Mouse (Mus musculus) adrenal gland, adult (tissue): ENCODE results near the gene Zfp292.

Experiments
- DNase-seq, 2 experiments: peaks; one replicate each; pipeline ENCODE4 v3.0.0; 2022 to 2023; ENCODE audit warnings: low spot score in 1 of 2; ENCODE audit not compliant: inconsistent age in 2 of 2

The Zfp292 gene

DNA sequence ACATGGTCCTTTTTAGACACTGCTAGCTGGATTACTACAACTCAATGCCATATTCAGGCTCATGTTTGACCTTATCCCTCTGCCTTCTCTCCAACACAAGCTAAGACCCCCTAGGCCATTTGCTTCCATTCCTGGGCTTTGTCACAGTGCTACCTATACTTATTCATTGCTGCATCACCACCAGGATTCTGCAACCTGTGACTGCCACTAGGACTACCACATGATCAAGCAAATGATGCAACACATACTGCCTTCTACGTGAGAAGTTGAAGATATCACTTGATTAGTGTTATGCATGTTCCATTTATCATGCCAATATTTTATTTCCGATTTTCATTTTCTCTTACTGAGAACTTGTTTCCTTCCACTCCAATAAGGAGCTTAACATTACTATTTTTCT is 84.8 kb downstream of the Zfp292 start:
- no peak for DNase-seq

DNA sequence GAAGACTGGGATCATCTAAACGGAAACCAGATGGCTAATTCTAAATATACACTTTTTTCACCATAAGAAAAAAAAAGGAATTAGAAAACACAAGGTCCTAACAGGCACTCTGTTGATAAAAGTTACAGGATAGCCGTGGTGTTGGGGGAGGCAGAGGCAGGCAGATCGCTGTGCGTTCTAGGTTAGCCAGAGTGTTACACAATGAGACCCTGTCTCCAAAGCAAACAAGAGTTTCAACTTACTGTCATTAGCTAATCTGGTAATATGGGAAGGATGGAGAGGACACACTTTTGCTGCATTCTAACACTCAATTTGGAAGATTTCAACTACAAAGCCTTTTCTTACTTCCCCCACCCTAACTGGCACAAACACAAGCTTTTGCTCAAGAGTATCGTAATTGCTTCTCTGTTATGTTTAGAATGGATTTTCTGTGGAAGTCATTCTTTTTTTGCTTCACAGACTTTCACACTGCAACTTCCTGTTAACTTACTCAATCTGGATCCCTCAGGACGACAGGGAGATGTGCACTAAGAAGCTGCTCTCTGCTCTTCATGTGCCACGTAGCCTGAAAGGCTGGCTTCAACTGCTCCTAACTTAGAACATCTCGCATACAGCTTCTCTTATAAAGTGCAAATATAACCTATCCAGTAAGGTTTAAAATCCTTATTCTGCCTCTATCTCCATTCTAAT is 85.3 kb downstream of the Zfp292 start:
- no peak for DNase-seq

DNA sequence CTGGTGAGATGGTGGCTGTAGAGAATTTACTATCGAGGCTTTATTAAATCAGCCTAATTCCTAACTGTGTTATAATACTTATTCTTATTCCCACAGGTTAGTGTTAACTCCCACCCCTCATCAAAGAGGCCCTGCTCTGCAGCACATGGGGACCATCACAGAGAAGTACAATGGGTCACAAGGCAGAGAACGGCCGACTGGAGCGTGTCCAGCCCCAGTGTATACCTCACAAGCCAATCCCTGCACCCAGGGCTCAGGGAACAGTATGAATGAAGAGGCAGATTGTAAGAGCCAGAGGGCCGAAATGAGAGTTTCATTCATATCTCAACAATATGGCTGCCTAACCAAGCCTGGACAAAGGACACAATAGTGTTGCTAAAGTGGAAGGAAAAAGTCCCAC is 86.5 kb downstream of the Zfp292 start:
- DNase-seq: no peak

DNA sequence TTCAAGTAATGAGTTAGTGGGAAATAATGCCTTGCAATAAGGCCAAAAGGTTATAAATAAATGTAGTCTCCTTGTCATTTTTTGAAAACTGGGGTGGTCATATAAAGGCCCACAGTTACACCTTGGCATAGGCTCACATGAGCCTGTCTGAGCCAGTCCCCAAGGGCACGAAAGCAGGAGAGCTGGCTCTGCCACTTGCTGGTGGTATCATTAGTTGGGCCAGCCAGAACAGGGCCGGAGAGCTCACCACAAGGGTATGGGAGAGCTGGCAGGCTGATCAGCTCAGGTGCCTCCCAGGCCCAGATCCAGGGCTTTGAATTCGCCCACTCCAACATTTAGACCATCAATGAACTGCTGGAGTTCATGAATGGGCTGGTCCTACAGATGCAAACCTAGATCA is 96.3 kb downstream of the Zfp292 start:
- no peak for DNase-seq

DNA sequence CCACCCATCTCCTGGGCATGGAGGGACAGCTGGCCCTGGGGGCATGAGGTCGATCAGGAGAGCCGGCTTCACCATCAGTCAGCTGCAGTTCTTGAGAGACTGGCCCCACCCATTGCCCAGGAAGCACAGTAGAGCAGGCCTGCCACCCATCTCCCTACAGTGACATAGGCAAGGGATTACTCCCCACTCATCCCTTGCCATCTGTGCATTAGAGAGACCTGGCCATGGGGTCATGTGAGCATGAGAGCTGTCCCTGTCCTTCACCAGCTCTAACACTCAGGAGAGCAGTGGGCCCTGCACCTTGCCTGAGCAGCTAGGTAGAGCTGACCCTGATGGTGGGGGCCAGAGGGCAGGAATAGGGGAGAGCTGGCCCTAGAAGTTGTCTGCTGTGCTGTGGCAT is 97.1 kb downstream of the Zfp292 start:
- DNase-seq: no peak

DNA sequence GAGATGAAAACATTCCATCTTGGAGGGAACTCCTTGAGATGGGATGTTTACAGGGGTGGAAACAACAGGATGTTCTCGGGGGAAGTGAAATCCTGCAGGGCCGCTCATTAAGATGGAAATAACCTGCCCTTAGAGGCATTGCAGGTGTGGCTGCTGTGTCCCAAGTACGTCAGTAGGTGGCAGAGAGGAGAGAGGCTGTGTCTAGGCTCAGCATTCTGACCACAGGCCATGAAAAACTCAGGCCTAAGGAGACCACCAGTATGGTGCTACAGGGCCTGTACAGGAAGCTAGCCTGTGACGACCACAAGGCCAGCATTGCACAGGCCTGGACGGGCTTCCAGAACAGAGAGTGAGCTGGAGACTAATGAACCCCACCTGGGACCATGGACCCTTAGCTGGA is 97.9 kb downstream of the Zfp292 start:
- DNase-seq: no peak

DNA sequence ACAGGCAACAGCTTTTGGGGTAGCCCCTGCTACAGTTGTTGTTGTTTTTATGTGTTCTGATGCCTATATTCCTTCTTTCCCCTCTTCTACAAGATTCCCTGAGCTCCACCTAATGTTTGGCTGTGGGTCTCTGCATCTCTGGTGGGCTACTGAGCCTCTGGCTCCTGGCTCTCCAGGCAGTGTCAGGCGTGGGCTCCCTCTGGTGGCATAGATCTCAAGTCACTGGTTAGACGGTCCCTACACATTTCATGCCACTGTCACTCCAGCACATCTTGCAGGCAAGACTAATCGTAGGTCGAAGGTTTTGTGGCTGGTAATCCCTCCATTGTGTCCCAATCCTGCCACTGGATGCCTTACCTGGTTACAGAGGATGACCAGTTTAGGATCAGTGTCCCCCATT is 100.0 kb downstream of the Zfp292 start:
- no peak for DNase-seq

DNA sequence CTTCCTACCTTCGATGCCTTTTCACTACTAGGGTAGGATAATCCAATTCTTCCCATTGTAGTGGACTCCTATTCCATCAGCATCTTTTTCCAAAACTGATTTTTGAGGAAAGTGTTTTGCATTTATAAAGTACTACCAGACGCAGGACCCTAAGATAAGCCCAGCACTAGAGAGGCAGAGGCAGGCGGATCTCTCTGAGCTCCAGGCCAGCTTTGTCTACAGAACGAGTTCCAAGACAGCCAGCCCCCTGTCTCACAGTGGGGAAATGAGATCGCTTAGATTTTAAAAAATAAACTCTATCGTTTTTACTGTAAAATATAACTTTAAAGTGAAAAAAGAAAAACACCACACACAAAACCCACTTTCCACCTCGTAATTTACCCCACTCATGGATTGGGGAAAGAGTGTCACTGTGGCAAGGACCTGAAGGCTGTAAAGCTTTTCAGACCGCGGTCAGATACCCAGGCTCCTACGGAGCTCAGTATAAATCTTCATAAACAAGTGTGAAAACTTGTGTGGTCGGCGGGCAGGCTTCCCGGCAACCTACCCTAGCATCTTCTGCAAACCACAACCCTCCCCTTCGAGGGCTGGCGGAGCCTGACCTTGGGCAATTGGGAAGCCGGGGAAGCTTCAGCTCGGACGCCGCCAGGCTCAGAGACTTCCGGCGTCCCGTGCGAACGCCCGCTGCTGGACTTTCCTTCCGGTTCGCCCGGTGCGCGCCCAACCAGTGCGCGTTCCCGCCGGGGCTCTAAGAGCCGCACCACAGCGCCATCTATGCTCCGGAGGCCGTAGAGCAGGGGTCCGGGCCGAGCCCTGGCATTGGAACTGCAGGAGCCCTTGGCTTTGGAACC is 104.9 kb downstream of the Zfp292 start, which contains the start of gene Smim8:
Gene Smim8 (minus strand): TSS at position 747 of the 851 bp plus-strand sequence.
- peak; percentile 92 to 97 for DNase-seq

DNA sequence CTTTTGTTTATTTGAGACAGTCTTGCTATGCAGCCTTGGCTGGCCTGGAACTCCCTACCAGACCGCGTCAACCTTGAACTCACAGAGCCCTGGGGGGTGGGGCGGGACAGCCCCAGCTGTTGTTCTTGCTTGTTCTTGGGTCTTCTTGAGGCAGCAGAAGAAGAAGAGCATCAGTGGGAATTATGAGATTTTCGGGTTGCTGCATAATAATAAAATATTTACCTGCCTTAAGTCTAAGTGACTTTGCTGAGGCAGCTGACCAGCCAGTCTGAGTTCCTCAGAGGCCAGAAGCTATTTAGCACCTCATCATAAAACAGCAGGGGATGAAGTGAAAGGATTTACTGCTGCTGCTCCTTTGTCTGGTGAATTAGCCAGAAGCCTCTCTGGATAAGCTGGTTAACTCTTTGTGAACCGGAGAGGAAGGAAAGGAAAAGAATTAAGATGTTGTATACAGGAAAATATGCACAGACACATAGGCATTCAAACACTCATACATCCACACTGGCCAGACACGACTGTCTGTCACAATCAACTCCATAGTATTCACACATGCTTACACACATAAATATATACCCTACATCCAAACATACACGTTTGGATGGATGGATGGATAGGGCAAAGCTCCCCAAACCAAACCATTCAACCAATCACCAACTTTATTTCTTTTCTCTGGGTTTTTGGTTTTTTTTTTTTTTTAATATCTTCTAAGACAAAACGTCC is 110.9 kb downstream of the Zfp292 start:
- DNase-seq: no peak

DNA sequence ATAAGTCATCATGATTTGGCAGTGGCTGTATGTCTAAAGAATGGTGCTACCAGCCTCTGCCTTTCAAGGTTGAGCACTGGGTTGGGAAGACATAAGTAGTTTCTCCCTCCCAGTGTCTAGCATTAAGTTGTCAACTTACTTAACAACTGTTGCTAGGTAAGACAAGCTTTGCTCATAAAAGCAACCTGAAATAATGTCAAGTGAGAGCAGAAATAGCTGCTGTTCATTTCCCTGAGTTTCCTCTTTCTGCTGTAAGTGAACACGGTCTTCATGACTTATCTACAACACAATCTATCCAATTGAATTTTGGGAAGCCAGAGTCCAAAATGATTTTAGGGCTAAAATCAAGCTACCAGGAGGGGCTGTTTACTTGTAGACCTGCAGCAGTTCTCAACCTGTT is 126.6 kb downstream of the Zfp292 start, which contains the start of gene Gm136:
Gene Gm136 (minus strand): TSS at position 101 of the 400 bp plus-strand sequence.
- no peak for DNase-seq
